Mouse (Mus musculus) stomach, postnatal 0 days (tissue): ENCODE data around the gene Dcst1. TPM values are rescaled to one million over a fixed set of nuclear protein-coding genes. Genes with fewer than 3 reads are reported as not detected.

ENCODE experiments used
- ATAC-seq: fragments of 200-750 bp; cut with Nextera tagmentation; 2 replicates; pipeline ENCODE4 v1.8.0; 2017; ENCODE audit not compliant: low FRiP score, low TSS enrichment
- DNase-seq: peaks from one replicate; pipeline ENCODE4 v3.0.0-alpha.2; 2016; ENCODE audit warnings: low spot score
- H3K27ac ChIP-seq: fragments of 300-500 bp; sonication (generic); replicated peaks from 2 replicates; pipeline ENCODE4 v1.5.1; 2014; ENCODE audit warnings: mild to moderate bottlenecking, control low read depth
- H3K27me3 ChIP-seq: fragments of 300-500 bp; sonication (generic); 2 replicates; pipeline ENCODE4 v1.6.1; 2014; ENCODE audit warnings: low read length; ENCODE audit not compliant: control insufficient read depth, insufficient read depth
- H3K36me3 ChIP-seq: fragments of 300-500 bp; sonication (generic); 2 replicates; pipeline ENCODE4 v1.6.1; 2014; ENCODE audit warnings: low read length, mixed read lengths; ENCODE audit not compliant: control insufficient read depth, insufficient read depth
- H3K4me1 ChIP-seq: fragments of 300-500 bp; sonication (generic); replicated peaks from 2 replicates; pipeline ENCODE4 v1.6.1; 2014; ENCODE audit warnings: antibody characterized with exemption; ENCODE audit not compliant: control insufficient read depth, insufficient read depth
- H3K4me2 ChIP-seq: fragments of 300-500 bp; sonication (generic); replicated peaks from 2 replicates; pipeline ENCODE4 v1.6.1; 2014; ENCODE audit warnings: low read depth, mild to moderate bottlenecking, control low read depth, moderate library complexity
- H3K4me3 ChIP-seq: fragments of 300-500 bp; sonication (generic); 2 replicates; pipeline ENCODE4 v1.5.1; 2014; ENCODE audit warnings: low read depth, low read length, control low read depth
- H3K9ac ChIP-seq: fragments of 300-500 bp; sonication (generic); 2 replicates; pipeline ENCODE4 v1.6.1; 2014; ENCODE audit warnings: mild to moderate bottlenecking, low read length, control low read depth, mixed read lengths
- H3K9me3 ChIP-seq: fragments of 300-500 bp; sonication (generic); 2 replicates; pipeline ENCODE4 v1.6.1; 2016; ENCODE audit warnings: low read length; ENCODE audit not compliant: control insufficient read depth
- CTCF ChIP-seq: IDR thresholded peaks from 2 replicates; pipeline ENCODE4 v1.5.1; 2016; ENCODE audit warnings: antibody characterized with exemption, low read depth, mild to moderate bottlenecking, moderate library complexity
- EP300 ChIP-seq: optimal IDR thresholded peaks from 2 replicates; pipeline ENCODE3; 2016; ENCODE audit warnings: antibody characterized with exemption
- WGBS: fragments of 180-500 bp; shearing (Covaris S2); extraction: QIAGEN DNeasy Blood & Tissue Kit; methylation state at CpG from one replicate; pipeline ENCODE4 v1.1.7; 2014; 5-methylcytosine and 5-hydroxymethylcytosine counted together
- polyA plus RNA-seq: library from polyadenylated mRNA; unstranded; fragments of >200 nt; fragmentation: Nextera tagmentation; extraction: Ambion mirVana; gene quantifications from 2 replicates; pipeline ENCODE4 v1.2.1, GENCODE M21; 2015

Dcst1 gene
- polyA plus RNA-seq, 1 experiment from 2014 or later = 0.29 TPM

GRCm38 (mm10) chr3:89328623-89329022 lies 36.4 kb downstream of the Dcst1 start:
- no peak overlapping the region for H3K27ac ChIP-seq
- WGBS = 10% methylated on average over 4 of the region's 4 CpGs

DNA sequence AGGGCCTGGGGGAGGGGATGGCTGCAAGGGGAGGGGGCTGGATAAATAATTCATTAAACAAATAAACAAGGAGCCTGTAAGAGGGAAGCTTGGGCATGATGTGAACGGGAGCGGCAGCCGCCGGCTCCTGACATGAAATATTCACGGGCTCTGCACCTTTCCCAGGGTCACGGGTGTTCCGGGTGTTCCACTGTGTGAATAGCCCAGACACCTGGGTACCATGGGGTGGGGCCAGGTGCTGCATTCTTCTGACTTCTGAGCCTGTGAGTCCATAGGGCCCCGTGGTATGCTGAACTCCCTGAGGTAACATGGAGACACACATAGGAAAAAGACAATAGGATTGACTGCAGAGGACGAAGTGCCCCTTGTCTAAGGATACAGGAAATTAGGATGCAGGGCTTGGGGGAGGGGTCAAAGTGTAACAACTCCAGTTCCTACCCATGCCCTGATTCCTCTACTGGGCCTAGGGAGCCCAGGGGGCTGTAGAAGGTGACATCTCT lies 37.6 kb downstream of the Dcst1 start:
- Histone ChIP-seq H3K4me2 (no peak overlapping the region), H3K27me3 (no peaks in the 10 kb centered on the region), H3K27ac (no peak overlapping the region), H3K4me3 (no peak overlapping the region), H3K4me1 (no peaks in the 10 kb centered on the region), H3K9me3 (no peaks in the 10 kb centered on the region), H3K9ac (no peak overlapping the region), H3K36me3 (no peaks in the 10 kb centered on the region)
- DNase-seq = no peak
- 34% methylated on average over 9 of the region's 9 CpGs for WGBS
- ATAC-seq = no peak
- TF ChIP-seq CTCF = no peak
- no peak for TF ChIP-seq EP300

More at GRCm38 (mm10) chr3:89328623-89329022, 36.4 kb downstream of the Dcst1 start:
- ATAC-seq = 0 out of 2 replicates have a peak, but pooled peaks have one; percentile 17
- Histone ChIP-seq H3K9ac (no peak overlapping the region), H3K9me3 (no peaks in the 10 kb centered on the region), H3K4me2 (no peak overlapping the region), H3K4me1 (no peaks in the 10 kb centered on the region), H3K4me3 (no peak overlapping the region), H3K27me3 (no peaks in the 10 kb centered on the region), H3K36me3 (no peaks in the 10 kb centered on the region)
- TF ChIP-seq CTCF (no peak), EP300 (no peak)
- DNase-seq = no peak

DNA sequence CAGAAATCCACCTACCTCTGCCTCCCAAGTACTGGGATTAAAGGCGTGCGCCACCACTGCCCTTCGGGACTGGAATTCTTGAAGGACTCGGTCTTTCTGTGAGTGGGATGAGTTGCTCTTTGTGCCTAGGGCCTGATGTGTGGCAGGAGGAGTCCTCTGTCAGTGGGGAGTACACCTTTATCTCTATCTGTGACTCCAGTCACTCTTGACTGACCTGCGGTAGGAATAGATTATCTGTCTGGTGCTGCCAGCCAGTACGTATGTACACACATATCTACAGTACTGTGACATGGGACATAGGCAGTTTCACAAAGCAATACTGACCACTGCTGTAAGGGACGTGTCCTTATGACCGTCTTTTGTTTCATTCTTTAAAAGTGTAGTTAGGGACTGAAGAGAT lies 39.2 kb downstream of the Dcst1 start:
- Histone ChIP-seq H3K27me3 (no peaks in the 10 kb centered on the region), H3K4me3 (no peak overlapping the region), H3K36me3 (no peaks in the 10 kb centered on the region), H3K4me1 (peaks cover 5% of the 10 kb centered on the region), H3K9me3 (no peaks in the 10 kb centered on the region), H3K27ac (no peak overlapping the region), H3K9ac (no peak overlapping the region), H3K4me2 (no peak overlapping the region)
- no peak for ATAC-seq
- no peak for TF ChIP-seq EP300
- no peak for TF ChIP-seq CTCF
- no peak for DNase-seq
- 91% methylated on average over 8 of the region's 8 CpGs for WGBS

- under 1% methylated on average over 47 of the region's 53 CpGs for WGBS
- Histone ChIP-seq H3K4me1 (peaks cover 13% of the 10 kb centered on the region), H3K27me3 (no peaks in the 10 kb centered on the region), H3K4me2 (peak within 1 kb of the TSS; percentile 99), H3K27ac (no peak within 1 kb of the TSS), H3K36me3 (no peaks in the 10 kb centered on the region), H3K9me3 (no peaks in the 10 kb centered on the region), H3K4me3 (peak within 1 kb of the TSS; percentile 56), H3K9ac (peak within 1 kb of the TSS; percentile 69)
- no peak for TF ChIP-seq CTCF
- no peak for TF ChIP-seq EP300
- peak; percentile 78 for DNase-seq
- ATAC-seq = peak; percentile 45; the same call in 1 of the 2 replicates
Measured at GRCm38 (mm10) chr3:89322514-89323165, 42.4 kb downstream of the Dcst1 start, which contains the start of gene Efna3. TSS of gene Efna3 (minus strand) at chr3:89322965.

GRCm38 (mm10) chr3:89322131-89322500 lies 42.9 kb downstream of the Dcst1 start:
- H3K27ac ChIP-seq = no peak overlapping the region

More at GRCm38 (mm10) chr3:89322131-89322500, 42.9 kb downstream of the Dcst1 start:
- 2% methylated on average over 14 of the region's 14 CpGs for WGBS
- ATAC-seq = no peak
- no peak overlapping the region; the same call in 1 of the 2 replicates for H3K9ac ChIP-seq
- H3K36me3 ChIP-seq = no peaks in the 10 kb centered on the region
- H3K4me1 ChIP-seq = peaks cover 13% of the 10 kb centered on the region
- no peaks in the 10 kb centered on the region for H3K9me3 ChIP-seq
- no peaks in the 10 kb centered on the region for H3K27me3 ChIP-seq
- TF ChIP-seq CTCF (no peak), EP300 (no peak)
- DNase-seq = no peak
- peak overlapping the region; percentile 56 for H3K4me3 ChIP-seq
- peak overlapping the region; percentile 99 for H3K4me2 ChIP-seq
